Mouse (Mus musculus): ENCODE measurements around the gene Wdr48.

- no peak for TF ChIP-seq EP300 (IDR thresholded peaks at IDR 0.05; ENCODE audit: insufficient read depth, low read depth, low read length)
- TF ChIP-seq POLR2A (IDR thresholded peaks at IDR 0.05; ENCODE audit: insufficient read depth, low read length) = no peak
Measured at GRCm38 (mm10) chr9:119908708-119909107, 14.0 kb downstream of the Wdr48 start.

Data from ES-Bruce4 (cell line).